Mouse (Mus musculus) stomach, embryonic 15.5 days (tissue): Measurements from ENCODE around the gene Kctd12. TPM values are rescaled to one million over a fixed set of nuclear protein-coding genes. Genes with fewer than 3 reads are reported as not detected.

Experiments
- ATAC-seq: fragments of 200-750 bp; cut with Nextera tagmentation; 2 replicates; pipeline ENCODE4 v1.8.0; 2017; ENCODE audit warnings: low read depth, moderate number of reproducible peaks, moderate TSS enrichment; ENCODE audit not compliant: insufficient read depth, low FRiP score
- H3K27ac ChIP-seq: fragments of 300-500 bp; sonication (generic); 2 replicates; pipeline ENCODE4 v1.5.1; 2015; ENCODE audit warnings: mild to moderate bottlenecking, inconsistent platforms
- H3K27me3 ChIP-seq: fragments of 300-500 bp; sonication (generic); replicated peaks from 2 replicates; pipeline ENCODE4 v1.6.1; 2015; ENCODE audit warnings: inconsistent platforms
- H3K36me3 ChIP-seq: fragments of 300-500 bp; sonication (generic); 2 replicates; pipeline ENCODE4 v1.6.1; 2015; ENCODE audit warnings: inconsistent platforms
- H3K4me1 ChIP-seq: fragments of 300-500 bp; sonication (generic); 2 replicates; pipeline ENCODE4 v1.6.1; 2015; ENCODE audit warnings: inconsistent platforms
- H3K4me2 ChIP-seq: fragments of 300-500 bp; sonication (generic); 2 replicates; pipeline ENCODE4 v1.6.1; 2015; ENCODE audit warnings: mild to moderate bottlenecking, inconsistent platforms
- H3K4me3 ChIP-seq: fragments of 300-500 bp; sonication (generic); replicated peaks from 2 replicates; pipeline ENCODE4 v1.5.1; 2015; ENCODE audit warnings: inconsistent platforms
- H3K9ac ChIP-seq: fragments of 300-500 bp; sonication (generic); 2 replicates; pipeline ENCODE4 v1.6.1; 2015; ENCODE audit warnings: inconsistent platforms
- H3K9me3 ChIP-seq: fragments of 300-500 bp; sonication (generic); 2 replicates; pipeline ENCODE4 v1.6.1; 2016; ENCODE audit warnings: inconsistent platforms
- WGBS: fragments of 180-500 bp; shearing (Covaris S2); methylation state at CpG from one replicate; pipeline ENCODE4 v1.1.7; 2015; 5-methylcytosine and 5-hydroxymethylcytosine counted together
- polyA plus RNA-seq: library from polyadenylated mRNA; unstranded; fragments of >200 nt; fragmentation: Nextera tagmentation; extraction: Ambion mirVana; gene quantifications from 2 replicates; pipeline ENCODE4 v1.2.1, GENCODE M21; 2015

Kctd12 gene
- polyA plus RNA-seq = 14.8 and 19.2 TPM in 2 replicates

DNA sequence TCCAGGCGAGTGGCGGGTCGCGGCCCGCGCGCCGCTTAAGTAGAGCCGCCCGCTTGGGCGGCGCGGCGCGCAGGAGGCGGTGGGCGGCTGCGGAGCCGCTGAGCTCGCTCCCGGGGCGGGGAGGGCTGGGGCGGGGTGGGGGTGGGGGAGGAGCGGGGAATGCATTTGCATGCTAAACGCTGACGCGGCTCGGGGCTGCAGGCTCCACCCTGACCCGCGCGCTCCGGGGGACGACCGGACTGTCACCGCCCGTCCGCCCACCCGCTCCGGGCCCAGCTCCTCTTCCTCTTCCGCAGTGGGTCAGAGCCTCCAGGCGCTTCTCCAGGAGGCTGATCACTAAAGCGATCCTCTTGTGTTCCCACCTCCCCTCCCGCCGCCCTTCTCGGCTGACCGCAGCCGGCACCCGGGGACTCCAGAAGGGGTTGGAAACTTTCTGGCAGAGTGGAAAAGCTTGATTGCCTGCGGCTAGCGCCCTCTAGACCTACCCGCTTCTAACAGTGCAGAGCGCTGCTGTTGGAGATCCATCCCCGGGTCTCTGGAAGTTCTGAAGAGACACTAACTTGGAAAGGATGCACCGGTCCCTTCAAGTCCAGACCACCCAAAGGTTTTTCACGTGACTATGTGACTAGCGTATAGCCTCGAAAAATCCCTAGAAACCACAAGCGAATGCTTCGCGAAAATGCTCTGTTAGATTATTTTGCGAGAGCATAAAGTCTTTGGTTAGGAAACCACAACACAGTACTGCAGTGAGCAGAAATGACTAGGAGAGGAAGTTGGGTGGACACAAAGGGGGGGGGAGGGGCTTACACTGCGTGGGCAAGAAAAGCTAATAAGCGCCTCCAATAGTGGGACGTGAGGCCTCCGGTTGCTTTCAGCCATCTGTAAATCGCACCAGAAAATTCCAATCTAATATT lies at the start of gene Kctd12:
Gene Kctd12, minus strand, starts transcription at position 11 of the 914 bp plus-strand sequence.
- WGBS = 2% methylated on average over 54 of the region's 66 CpGs
- Histone ChIP-seq H3K9ac (peak within 1 kb of the TSS; percentile 54), H3K4me3 (peak within 1 kb of the TSS; percentile 66), H3K27me3 (no peaks in the 10 kb centered on the region), H3K27ac (peak within 1 kb of the TSS; percentile 97), H3K36me3 (no peaks in the 10 kb centered on the region), H3K9me3 (no peaks in the 10 kb centered on the region), H3K4me2 (peak within 1 kb of the TSS; percentile 91), H3K4me1 (0 out of 2 replicates have a peak, but pooled peaks cover 5% of the 10 kb centered on the region)
- ATAC-seq = peak; percentile 92

- Histone ChIP-seq H3K4me3 (no peak overlapping the region), H3K9ac (no peak overlapping the region), H3K9me3 (no peaks in the 10 kb centered on the region), H3K4me1 (no peaks in the 10 kb centered on the region), H3K4me2 (no peak overlapping the region), H3K27ac (no peak overlapping the region), H3K27me3 (no peaks in the 10 kb centered on the region), H3K36me3 (no peaks in the 10 kb centered on the region)
- no peak for ATAC-seq
- WGBS = 74% methylated on average over 2 of the region's 2 CpGs
Observed at GRCm38 (mm10) chr14:103029203-103029602, 46.8 kb upstream of the Kctd12 start.

GRCm38 (mm10) chr14:103020046-103020445 lies 37.6 kb upstream of the Kctd12 start:
- Histone ChIP-seq H3K36me3 (no peaks in the 10 kb centered on the region), H3K9me3 (no peaks in the 10 kb centered on the region), H3K27ac (no peak overlapping the region), H3K9ac (no peak overlapping the region), H3K4me2 (no peak overlapping the region), H3K4me3 (no peak overlapping the region), H3K27me3 (no peaks in the 10 kb centered on the region), H3K4me1 (no peaks in the 10 kb centered on the region)
- 41% methylated on average over 2 of the region's 2 CpGs for WGBS
- ATAC-seq = no peak

- no peak overlapping the region for H3K4me2 ChIP-seq
- H3K9ac ChIP-seq = no peak overlapping the region
- no peak overlapping the region for H3K27ac ChIP-seq
- no peak for ATAC-seq
- H3K27me3 ChIP-seq = no peaks in the 10 kb centered on the region
- no peaks in the 10 kb centered on the region for H3K36me3 ChIP-seq
- H3K4me3 ChIP-seq = no peak overlapping the region
- no peaks in the 10 kb centered on the region for H3K4me1 ChIP-seq
- 53% methylated on average over 5 of the region's 5 CpGs for WGBS
- H3K9me3 ChIP-seq = no peaks in the 10 kb centered on the region
Observed at GRCm38 (mm10) chr14:103017009-103017408, 34.6 kb upstream of the Kctd12 start.

- H3K36me3 ChIP-seq = no peaks in the 10 kb centered on the region
- no peaks in the 10 kb centered on the region for H3K27me3 ChIP-seq
- no peak overlapping the region for H3K4me2 ChIP-seq
- peak; percentile 80 for ATAC-seq
- H3K4me3 ChIP-seq = no peak overlapping the region
- H3K9me3 ChIP-seq = no peaks in the 10 kb centered on the region
- H3K9ac ChIP-seq = no peak overlapping the region
- no peaks in the 10 kb centered on the region for H3K4me1 ChIP-seq
- H3K27ac ChIP-seq = no peak overlapping the region
- WGBS = 18% methylated on average over 4 of the region's 4 CpGs
Observed at GRCm38 (mm10) chr14:103012563-103013150, 30.2 kb upstream of the Kctd12 start.

- Histone ChIP-seq H3K9me3 (no peaks in the 10 kb centered on the region), H3K9ac (no peak overlapping the region), H3K4me1 (no peaks in the 10 kb centered on the region), H3K36me3 (no peaks in the 10 kb centered on the region), H3K27ac (no peak overlapping the region), H3K4me2 (no peak overlapping the region), H3K4me3 (no peak overlapping the region), H3K27me3 (no peaks in the 10 kb centered on the region)
- no peak for ATAC-seq
- 30% methylated on average over 5 of the region's 5 CpGs for WGBS
Observed at GRCm38 (mm10) chr14:103011782-103012181, 29.3 kb upstream of the Kctd12 start.

DNA sequence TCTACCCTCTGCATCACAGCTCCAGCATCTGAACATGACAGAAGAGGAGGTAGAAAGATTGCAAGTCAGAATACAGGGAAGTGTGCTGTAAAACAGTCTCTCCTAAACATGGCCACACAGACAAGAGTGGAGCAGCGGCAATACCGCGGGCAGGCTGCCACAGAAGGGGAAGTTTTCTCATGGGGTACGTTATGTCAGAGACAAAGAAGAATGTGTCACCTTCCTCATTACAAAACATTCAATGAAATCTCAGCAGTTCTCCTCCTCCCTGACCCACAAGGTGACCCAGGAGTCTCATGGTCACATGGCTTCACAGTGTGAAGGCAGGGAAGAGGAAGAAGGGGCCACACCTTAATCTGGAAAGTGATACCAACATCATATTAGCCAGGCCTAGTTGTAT lies 25.3 kb upstream of the Kctd12 start:
- no peaks in the 10 kb centered on the region for H3K36me3 ChIP-seq
- no peak overlapping the region for H3K9ac ChIP-seq
- H3K4me1 ChIP-seq = no peaks in the 10 kb centered on the region
- no peak for ATAC-seq
- no peak overlapping the region for H3K4me3 ChIP-seq
- no peak overlapping the region for H3K27ac ChIP-seq
- H3K4me2 ChIP-seq = no peak overlapping the region
- no peaks in the 10 kb centered on the region for H3K27me3 ChIP-seq
- no peaks in the 10 kb centered on the region for H3K9me3 ChIP-seq
- WGBS = 75% methylated on average over 4 of the region's 4 CpGs

GRCm38 (mm10) chr14:102994662-102995561 lies 12.5 kb upstream of the Kctd12 start:
- 19% methylated on average over 6 of the region's 6 CpGs for WGBS
- Histone ChIP-seq H3K27me3 (no peaks in the 10 kb centered on the region), H3K9me3 (no peaks in the 10 kb centered on the region), H3K9ac (no peak overlapping the region), H3K4me1 (no peaks in the 10 kb centered on the region), H3K27ac (no peak overlapping the region), H3K4me3 (no peak overlapping the region), H3K4me2 (no peak overlapping the region), H3K36me3 (no peaks in the 10 kb centered on the region)
- peak; percentile 65; the same call in 1 of the 2 replicates for ATAC-seq

- no peaks in the 10 kb centered on the region for H3K27me3 ChIP-seq
- no peak overlapping the region for H3K9ac ChIP-seq
- H3K36me3 ChIP-seq = no peaks in the 10 kb centered on the region
- no peaks in the 10 kb centered on the region for H3K4me1 ChIP-seq
- no peak overlapping the region for H3K4me2 ChIP-seq
- ATAC-seq = no peak
- no peaks in the 10 kb centered on the region for H3K9me3 ChIP-seq
- H3K4me3 ChIP-seq = no peak overlapping the region
- no peak overlapping the region for H3K27ac ChIP-seq
- 73% methylated on average over 3 of the region's 3 CpGs for WGBS
Observed at GRCm38 (mm10) chr14:102990765-102991164, 8.3 kb upstream of the Kctd12 start.

- no peak overlapping the region for H3K9ac ChIP-seq
- ATAC-seq = no peak
- no peak overlapping the region for H3K27ac ChIP-seq
- no peaks in the 10 kb centered on the region for H3K27me3 ChIP-seq
- H3K4me1 ChIP-seq = no peaks in the 10 kb centered on the region
- H3K9me3 ChIP-seq = no peaks in the 10 kb centered on the region
- no peak overlapping the region for H3K4me3 ChIP-seq
- 48% methylated on average over 5 of the region's 5 CpGs for WGBS
- no peaks in the 10 kb centered on the region for H3K36me3 ChIP-seq
- no peak overlapping the region for H3K4me2 ChIP-seq
Observed at GRCm38 (mm10) chr14:102989866-102990265, 7.4 kb upstream of the Kctd12 start.

DNA sequence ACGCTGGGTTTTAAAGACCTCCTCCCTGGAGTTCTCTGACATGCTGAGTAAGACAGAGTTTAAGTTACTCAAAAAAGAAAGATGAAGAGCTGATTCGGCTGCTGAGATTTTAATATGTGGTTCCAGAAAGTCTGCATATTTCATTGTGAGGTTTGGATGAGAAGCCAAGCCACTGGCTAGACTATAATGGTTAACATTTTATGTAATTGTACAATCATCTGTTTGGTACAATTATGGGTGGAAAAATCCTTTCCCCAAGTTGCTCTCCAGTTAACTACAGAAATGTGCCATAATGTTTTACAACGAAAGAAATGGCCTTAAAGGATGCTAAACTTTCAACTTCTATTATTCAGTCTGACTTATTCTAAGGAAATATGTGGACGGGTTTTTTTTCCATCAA lies 6.8 kb upstream of the Kctd12 start:
- no peak overlapping the region for H3K4me2 ChIP-seq
- no peak for ATAC-seq
- WGBS = 66% methylated on average over 4 of the region's 4 CpGs

More for the DNA sequence above, 6.8 kb upstream of the Kctd12 start:
- H3K9ac ChIP-seq = no peak overlapping the region
- H3K27me3 ChIP-seq = no peaks in the 10 kb centered on the region
- H3K27ac ChIP-seq = no peak overlapping the region
- H3K9me3 ChIP-seq = no peaks in the 10 kb centered on the region
- H3K36me3 ChIP-seq = no peaks in the 10 kb centered on the region
- H3K4me1 ChIP-seq = no peaks in the 10 kb centered on the region
- no peak overlapping the region for H3K4me3 ChIP-seq
